Mouse (Mus musculus) olfactory bulb, adult 2 months (tissue): ENCODE data around the gene Snd1.

ENCODE experiments used
- CTCF ChIP-seq: fragments of 200-500 bp; IDR thresholded peaks from 2 replicates; pipeline ENCODE4 v1.5.1; 2012; ENCODE audit warnings: low read depth, mild to moderate bottlenecking, low read length, moderate library complexity; ENCODE audit not compliant: insufficient read depth
- POLR2A ChIP-seq: fragments of 200-500 bp; IDR thresholded peaks from 2 replicates; pipeline ENCODE4 v1.6.1; 2012; ENCODE audit warnings: mild to moderate bottlenecking, low read depth, low read length, moderate library complexity; ENCODE audit not compliant: insufficient read depth

DNA sequence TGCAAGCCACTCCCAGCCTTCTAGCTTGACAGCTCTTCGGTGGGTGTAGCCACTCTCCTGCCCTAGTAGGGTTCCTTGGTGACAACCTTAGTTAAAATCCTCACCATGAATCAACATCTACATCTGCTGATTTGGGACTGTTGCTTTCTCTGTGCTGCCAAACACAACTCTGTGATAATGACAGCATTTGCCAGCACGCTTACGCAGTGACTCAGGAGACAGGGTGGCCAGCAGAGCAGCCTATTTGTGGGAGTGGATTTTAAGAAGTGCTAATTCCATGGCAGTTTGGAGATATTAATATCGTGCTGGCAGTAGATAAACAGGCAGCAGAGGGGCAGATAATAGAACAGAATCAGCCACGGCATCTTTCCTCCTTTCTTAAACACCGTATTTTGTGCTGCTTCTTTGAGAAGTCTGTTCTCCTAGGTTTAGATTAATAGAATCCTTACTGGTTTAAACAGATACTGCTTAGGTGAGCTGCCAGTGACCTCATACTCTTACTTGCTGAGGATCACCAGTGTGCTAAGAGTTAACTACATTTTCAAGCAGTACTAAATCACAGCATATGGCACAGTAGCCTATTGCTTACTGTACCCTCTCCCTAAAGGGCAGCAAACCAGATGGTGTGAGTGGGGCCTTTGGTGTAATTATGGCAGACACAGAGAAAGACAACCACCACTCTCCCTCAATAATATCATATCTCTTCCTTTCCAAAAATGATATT, 230.6 kb downstream of the Snd1 start:
- TF ChIP-seq CTCF (no peak), POLR2A (no peak)
